19 mouse cellular contexts compared by ENCODE assay signal in genomic region chr13:46140006-46140405, GRCm38 (mm10).
DNase-seq lines count a peak whose midpoint lies in the region.
"Had no signal": no experiment of that assay in that cellular context is flagged by ENCODE, and none has a peak within 500 bp of the region (broad histone marks: within the 10 kb centered on the region; RNA-seq: fewer than 3 reads in every experiment).

No protein-coding gene starts in this region.

- H3K36me3 ChIP-seq in forebrain, embryonic 10.5 days (replicated peaks), result no peaks in the 10 kb centered on the region
- H3K36me3 ChIP-seq: embryonic facial prominence, embryonic 15.5 days; forebrain, embryonic 15.5 days; heart, embryonic 15.5 days; hindbrain, embryonic 13.5 days had no signal

- H3K9me3 ChIP-seq in forebrain, embryonic 10.5 days, result no peaks in the 10 kb centered on the region
- H3K9me3 ChIP-seq: embryonic facial prominence, embryonic 15.5 days; forebrain, embryonic 15.5 days; heart, embryonic 15.5 days; hindbrain, embryonic 13.5 days had no signal

- H3K4me1 ChIP-seq in forebrain, embryonic 10.5 days, result no peaks in the 10 kb centered on the region
- H3K4me1 ChIP-seq: embryonic facial prominence, embryonic 15.5 days; forebrain, embryonic 15.5 days; heart, embryonic 15.5 days; hindbrain, embryonic 13.5 days had no signal

- WGBS in forebrain, embryonic 10.5 days, result 92% methylated on average over 3 of the region's 3 CpGs

- H3K27me3 ChIP-seq in forebrain, embryonic 10.5 days (ENCODE audit: poor library complexity, severe bottlenecking), result no peaks in the 10 kb centered on the region
- H3K27me3 ChIP-seq: embryonic facial prominence, embryonic 15.5 days; forebrain, embryonic 15.5 days; heart, embryonic 15.5 days; hindbrain, embryonic 13.5 days had no signal

- peak; percentile 13 to 53 for DNase-seq in frontal cortex, postnatal 36 days (ENCODE audit: low spot score in 2 of 2)
- DNase-seq in frontal cortex, postnatal 14 days (ENCODE audit: low spot score in 2 of 2), result no peak
- DNase-seq in right cerebral cortex, adult 18-20 months, result peak; percentile 53
- no peak for DNase-seq in right cerebral cortex, postnatal 25 days
- DNase-seq in right cerebral cortex, postnatal 4 days, result peak; percentile 35
- no peak for DNase-seq in forebrain, embryonic 10.5 days (ENCODE audit: extremely low spot score, low spot score)
- DNase-seq in heart, adult 9 months (ENCODE audit: low spot score in 2 of 2), result no peak
- DNase-seq: adrenal gland, postnatal 25 days; cerebellum, adult 2 months; cerebellum, postnatal 10 days; embryo, embryonic 11 days; gastrocnemius, postnatal 36 days; heart, postnatal 14 days had no signal

- no peak overlapping the region for H3K4me3 ChIP-seq in forebrain, embryonic 10.5 days
- H3K4me3 ChIP-seq: embryonic facial prominence, embryonic 15.5 days; erythroblast, embryonic 14.5 days; forebrain, embryonic 15.5 days; heart, embryonic 15.5 days; hindbrain, embryonic 13.5 days had no signal

- H3K27ac ChIP-seq in forebrain, embryonic 10.5 days, result no peak overlapping the region
- H3K27ac ChIP-seq: embryonic facial prominence, embryonic 15.5 days; forebrain, embryonic 15.5 days; heart, embryonic 15.5 days; hindbrain, embryonic 13.5 days; hindbrain, postnatal 0 days had no signal

Comparison
In these comparisons a context has a peak if more than half of its experiments do, and no peak if none do; other contexts are left out.
1. DNase-seq: peak in frontal cortex, postnatal 36 days (2 of 2), right cerebral cortex, adult 18-20 months (single experiment) and right cerebral cortex, postnatal 4 days (single experiment); none in frontal cortex, postnatal 14 days (0 of 2), right cerebral cortex, postnatal 25 days (single experiment), forebrain, embryonic 10.5 days (single experiment) and heart, adult 9 months (0 of 2).